Mouse (Mus musculus): ENCODE measurements around the gene Zkscan5.

Zkscan5 gene

DNA sequence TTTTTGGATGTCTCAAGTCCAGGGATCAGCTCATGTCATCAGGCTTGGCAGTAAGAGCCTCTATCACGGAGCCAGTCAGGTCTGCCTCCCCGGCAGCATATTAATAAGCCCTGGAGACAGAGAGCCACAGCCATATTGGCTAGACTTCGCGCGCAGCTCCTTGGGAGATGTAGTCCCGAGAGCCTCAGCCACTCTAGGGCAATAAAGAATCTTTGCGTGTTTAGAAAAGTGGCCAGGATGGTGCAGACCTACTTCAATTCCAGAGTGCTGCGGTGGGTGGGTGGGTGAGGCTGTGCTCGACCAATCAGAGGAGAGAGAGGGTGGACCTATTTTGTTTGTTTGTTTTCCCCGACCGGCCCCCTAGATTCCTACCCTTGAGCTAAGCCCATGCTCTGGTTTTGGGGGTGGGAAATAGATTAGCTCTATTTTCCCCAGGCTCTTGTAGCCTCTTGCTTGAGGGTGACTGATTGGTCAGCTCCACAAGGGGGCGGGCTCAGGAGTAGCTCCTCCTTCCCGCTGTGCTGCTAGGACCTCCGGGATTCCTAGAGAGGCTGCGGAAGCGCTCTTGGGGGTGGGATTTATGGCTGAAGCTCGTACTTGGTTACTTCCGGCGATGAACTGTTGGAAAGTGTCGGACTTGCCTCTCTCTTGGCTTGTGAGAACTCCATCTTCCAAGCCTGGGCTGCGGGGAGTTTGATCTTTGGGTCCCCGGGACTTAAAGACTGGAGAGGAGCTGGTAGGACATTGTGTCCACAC is at the start of gene Zkscan5:
Gene Zkscan5, plus strand, starts transcription at position 627 of the 756 bp plus-strand sequence.
- WGBS, result 0% methylated on average over 22 of the region's 22 CpGs

DNA sequence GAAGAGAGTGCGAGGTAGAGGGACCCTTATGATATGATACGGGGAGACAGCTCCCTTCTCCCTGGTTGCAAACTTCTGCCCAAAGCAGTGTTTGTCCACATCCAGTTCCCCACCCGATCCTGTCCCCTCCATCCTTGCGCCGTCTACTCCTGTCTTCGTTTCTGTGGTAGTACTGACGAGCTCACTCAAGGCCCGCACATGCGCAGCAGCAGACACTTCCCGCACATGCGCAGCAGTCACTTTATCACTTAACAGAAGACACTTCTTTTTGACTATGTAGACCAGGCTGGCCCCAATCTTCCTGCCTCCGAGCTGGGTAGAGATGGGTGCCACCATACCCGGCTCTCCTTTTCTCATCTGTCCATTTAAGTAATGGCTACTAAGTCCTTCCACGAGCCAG is 43.0 kb upstream of the Zkscan5 start:
- WGBS, result 95% methylated on average over 14 of the region's 14 CpGs

DNA sequence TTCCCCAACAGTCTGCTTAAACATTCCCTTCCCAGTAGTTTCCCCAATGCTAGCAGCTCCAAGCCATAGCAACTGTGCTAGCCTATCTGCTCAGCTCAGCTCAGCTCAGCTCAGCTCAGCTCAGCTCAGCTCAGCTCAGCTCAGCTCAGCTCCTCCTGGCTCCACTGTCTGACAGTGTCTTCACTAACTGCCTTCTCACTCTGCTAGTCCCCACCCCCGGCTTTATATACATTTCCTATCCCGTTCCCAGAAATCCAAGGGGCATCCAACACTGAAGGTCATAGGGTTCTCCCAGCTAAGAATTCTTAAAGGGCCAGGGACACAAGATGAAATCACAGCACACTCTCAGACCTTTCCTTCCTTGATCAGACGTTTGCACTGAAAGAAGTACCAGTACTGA is 39.7 kb upstream of the Zkscan5 start:
- 50% methylated on average over 3 of the region's 3 CpGs for WGBS

DNA sequence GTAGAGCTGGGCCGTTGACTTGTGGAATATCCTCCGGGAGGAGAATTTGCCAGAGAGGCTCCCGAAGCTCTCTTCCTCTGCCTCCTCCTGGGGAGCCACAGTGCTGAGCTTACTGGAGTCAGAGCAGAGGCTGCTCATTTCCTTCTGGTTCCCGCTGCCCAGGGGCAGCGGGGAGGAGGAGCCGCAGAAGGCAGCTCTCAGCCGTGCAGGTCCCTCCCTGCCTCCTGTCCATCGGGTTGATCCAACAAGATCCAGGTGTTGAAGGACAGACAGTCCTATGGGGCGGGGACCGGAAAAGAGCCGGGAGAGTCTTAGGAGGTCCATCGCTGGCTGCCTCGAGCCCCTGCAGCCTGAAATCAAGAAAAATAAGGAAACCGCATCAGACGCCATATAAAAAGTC is 39.2 kb upstream of the Zkscan5 start:
- WGBS, result 80% methylated on average over 15 of the region's 15 CpGs

DNA sequence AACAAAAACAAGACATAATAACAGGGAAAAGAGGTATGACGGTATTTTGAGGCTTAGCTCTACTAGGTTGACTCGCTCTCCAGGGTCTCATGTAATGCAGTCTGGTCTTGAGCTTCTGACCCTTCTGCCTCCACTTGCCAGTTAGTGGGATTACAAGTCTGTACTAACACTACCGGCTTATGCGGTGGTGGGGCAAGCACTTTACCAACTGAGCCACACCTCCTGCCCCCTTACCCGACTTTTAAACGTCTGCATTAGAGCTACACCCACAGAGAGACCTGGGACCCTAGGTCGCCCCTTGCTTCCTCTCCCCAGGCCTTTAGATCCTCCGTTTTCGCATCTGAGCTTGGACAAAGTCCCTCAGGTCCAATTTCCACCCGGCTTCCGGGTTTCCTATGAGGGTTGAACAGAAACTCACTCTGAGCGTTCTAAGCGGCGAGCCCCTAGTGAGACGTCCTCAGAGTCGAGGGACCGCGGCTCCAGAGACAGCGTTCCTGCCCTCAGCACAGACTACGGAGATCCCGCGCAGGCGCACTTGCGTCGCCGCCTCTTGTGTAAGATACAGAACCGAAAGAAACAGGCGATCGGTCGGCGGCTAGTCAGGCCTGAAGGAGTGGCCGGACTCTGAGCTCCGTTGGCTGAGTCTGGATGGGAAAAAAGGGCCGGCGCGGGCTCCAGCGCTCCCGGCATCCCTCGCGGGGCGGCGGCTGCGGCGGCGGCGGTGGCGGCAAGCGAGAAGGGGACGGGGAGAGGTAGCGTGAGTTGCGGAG is 37.6 kb upstream of the Zkscan5 start, which contains the start of the genes Ptcd1 and Cpsf4:
Gene Ptcd1, minus strand, starts transcription at position 573 of the 770 bp plus-strand sequence.
Gene Cpsf4, plus strand, starts transcription at position 678 of the 770 bp plus-strand sequence.
- under 1% methylated on average over 51 of the region's 51 CpGs for WGBS

DNA sequence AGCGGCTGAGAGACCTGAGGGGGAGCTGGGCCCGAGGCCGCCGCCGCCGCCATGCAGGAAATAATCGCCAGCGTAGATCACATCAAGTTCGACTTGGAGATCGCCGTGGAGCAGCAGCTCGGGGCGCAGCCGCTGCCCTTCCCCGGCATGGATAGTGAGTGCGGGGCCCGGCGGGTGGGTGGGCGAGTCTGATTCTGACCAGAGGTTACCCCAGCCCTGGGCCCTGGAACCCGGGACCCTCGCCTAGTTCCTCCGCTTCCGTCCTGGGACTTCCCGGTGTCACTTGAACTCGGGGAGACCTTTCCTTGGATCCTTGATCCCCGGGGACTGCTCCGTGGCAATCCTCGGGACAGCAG is 37.1 kb upstream of the Zkscan5 start:
- WGBS, result 1% methylated on average over 27 of the region's 28 CpGs

DNA sequence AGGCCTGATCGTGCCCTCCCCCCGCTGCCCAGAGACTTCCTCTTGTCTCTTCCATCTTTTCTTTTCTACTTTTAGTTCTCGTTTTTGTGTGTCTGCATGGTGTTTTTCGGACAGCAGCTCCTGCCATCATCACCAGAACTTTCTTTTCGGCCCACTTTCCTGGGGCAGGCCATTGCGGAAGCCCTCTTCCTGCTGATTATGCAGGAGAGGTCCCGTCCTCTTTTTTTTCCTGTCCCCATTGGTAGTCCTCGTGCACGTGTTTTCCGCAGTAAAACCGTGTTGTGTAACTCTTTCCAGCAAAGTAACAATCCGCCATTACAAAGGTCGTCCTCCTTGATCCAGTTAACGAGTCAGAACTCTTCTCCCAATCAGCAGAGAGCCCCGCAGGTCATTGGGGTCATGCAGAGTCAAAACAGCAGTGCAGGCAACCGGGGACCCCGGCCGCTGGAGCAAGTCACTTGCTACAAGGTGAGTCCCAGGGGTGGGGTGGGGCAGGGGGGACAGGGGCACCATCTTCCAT is 25.8 kb upstream of the Zkscan5 start:
- 81% methylated on average over 18 of the region's 18 CpGs for WGBS

DNA sequence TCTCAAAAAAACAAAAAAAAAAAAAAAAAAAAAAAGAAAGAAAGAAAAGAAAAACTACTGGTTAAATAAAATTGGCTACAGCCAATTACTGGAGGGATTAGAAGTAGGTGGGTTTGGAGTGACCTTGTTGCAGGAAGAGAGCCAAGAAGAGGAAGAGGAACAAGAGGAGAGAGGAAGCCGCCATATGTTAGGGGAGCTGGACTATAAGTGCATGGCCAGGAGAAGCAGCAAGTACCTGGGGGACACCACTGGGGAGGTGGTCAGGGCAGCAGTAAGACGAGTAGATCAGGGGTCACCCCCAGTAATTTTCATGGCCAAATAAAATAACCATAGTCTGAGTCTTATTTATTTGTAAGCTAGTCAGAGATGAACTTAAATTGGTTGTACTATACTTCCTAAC is 19.1 kb upstream of the Zkscan5 start:
- 85% methylated on average over 2 of the region's 2 CpGs for WGBS

DNA sequence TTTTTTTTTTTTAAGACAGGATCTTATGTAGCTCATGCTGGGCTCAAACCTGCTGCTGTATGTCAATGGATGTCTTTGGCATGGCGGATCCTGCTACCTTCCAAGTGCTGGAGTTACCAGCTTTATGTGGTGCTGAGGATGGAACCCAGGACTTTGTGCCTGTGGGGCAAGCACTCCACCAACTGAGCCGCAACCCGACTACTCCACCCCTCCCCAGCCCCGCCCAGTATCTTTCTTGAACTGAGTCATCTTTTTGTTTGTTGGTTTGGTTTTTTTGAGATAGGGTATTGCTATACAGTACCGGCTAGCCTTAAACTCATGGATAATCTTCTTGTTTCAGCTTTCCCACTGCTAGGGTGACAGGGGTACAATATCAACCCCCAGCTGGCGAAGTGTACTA is 14.9 kb upstream of the Zkscan5 start:
- WGBS, result 93% methylated on average over 6 of the region's 6 CpGs

DNA sequence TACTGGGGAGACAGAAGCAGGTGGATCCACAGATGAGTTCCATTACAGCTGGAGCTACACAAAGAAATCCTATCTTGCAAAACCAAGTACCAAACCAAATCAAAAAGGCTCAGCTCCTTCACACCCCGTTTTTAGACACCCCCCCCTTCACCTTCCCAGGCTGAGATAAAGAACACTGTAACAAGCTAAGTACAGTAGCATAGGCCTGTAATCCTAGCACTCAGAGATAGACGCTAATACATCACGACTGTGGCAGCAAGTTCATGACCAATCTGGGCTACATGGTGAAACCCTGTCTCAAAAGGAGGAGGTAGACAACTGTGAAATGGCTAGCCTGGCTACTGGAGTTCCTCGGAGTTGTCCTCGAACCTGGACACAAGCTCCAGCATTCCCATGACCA is 14.0 kb upstream of the Zkscan5 start:
- WGBS, result 28% methylated on average over 5 of the region's 5 CpGs

DNA sequence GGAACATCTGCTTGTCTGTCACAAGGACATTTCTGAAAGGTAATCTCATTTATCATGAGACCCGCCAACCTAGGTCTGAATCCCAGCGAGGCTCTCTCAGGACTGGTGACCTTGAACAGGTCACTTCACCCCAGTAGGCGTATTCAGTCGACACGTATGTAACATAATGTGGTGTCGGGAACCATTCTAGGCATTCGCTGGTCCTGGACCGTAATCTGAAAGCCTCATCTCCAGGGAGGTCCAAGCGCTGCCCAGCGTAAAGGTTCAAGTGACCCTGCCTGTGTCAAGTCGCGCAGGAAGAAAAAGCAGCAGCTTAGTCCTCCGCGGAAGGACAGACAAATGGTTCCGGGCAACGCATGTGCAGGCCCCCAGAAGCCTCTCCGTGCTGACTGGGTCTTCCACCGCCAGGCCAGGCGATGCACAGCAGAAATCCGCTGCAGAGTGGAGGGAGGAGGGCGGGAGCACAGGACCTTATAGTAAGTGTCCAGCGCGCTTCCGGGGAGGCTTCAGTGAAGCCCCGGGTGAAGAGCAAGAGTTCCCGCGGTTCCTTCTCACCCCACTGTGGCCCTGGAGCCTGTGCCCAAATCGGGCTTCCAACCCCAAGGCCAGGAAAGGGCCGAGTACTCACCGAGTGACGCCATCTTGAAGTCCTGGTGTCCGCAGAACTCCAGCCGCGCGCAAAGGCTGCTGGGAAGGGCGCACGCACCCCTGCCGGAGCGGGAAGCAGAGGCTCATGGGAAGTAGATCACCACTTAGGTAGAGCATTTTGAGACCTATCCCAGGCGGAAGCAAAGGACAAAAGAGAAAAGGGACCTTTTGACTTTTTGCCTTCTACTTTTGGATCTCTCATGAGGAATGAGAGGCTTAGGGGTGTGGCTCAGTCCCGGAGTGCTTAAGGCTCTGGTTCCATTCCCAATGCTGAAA is 13.2 kb upstream of the Zkscan5 start:
- under 1% methylated on average over 41 of the region's 41 CpGs for WGBS

DNA sequence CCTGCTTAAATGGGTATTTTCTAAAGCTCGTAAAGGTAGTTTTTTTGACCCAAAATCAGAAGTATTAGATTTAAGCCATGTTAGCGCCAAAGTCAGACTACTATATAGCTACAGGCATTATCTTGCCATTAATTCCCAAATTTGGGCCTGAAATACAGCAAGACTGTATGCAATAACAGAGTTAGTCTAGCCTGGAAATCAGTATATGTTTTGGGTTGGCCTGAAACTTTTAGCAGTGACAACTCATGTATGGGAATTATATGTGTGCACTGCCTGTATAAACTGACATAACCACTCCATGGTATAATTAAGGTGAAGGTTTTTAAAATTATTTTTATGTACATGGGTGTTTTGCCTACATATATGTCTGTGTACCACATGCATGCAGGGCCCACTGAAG is 12.4 kb upstream of the Zkscan5 start, which contains the start of gene Atp5j2:
Gene Atp5j2, minus strand, starts transcription at position 101 of the 400 bp plus-strand sequence.
- whole genome bisulfite sequencing, result 78% methylated on average over 2 of the region's 2 CpGs

DNA sequence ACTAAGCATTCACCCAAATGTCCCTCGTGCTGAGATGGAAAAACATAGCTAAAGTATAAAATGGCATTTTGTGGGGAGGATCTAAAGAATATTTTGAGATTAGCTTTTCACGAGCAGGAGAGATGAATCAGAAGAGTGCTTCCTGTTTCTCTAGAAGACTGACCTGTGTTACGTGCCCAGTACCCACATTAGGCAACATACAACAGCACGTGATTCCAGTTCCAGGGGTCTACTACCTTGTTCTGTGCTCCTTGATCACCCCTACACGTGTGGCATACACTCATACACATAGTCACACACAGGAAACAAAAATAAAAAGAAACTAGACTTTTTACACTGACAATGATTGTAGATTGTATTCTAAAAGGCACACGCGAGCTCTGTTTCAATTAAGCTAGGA is 4.0 kb upstream of the Zkscan5 start:
- 71% methylated on average over 7 of the region's 7 CpGs for WGBS

DNA sequence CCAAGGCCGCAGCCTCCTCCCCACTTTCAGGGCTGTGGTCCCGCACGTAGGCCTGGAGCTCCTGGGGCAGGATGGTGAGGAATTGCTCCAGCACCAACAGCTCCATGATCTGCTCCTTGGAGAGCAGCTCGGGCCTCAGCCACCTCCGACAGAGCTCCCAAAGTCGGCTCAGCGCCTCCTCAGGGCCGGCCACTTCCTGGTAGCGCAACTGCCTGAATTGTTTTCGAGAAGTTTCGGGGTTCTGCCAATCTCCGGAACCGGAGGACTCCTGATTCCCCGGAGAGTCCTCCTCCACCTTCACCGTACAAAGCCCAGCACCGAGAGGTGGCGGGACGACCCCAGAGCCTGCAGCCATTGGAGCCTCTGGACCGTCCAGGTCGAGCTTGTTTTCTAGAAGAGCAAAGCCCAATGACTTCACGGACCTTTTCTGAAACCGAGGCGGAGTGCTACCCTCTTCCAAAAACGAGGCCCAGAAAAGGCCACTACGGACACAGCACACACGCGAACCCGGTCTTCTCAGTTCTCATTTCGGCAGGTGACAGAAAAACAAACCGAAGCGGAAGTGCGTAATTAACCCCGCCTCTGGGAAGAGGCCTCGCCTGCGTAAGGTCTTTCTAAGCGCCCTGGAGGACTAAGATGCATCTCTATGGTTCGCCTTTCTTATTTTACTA is 2.9 kb upstream of the Zkscan5 start, which contains the start of gene Zkscan14:
Gene Zkscan14, minus strand, starts transcription at position 548 of the 671 bp plus-strand sequence.
- 1% methylated on average over 37 of the region's 37 CpGs for WGBS

DNA sequence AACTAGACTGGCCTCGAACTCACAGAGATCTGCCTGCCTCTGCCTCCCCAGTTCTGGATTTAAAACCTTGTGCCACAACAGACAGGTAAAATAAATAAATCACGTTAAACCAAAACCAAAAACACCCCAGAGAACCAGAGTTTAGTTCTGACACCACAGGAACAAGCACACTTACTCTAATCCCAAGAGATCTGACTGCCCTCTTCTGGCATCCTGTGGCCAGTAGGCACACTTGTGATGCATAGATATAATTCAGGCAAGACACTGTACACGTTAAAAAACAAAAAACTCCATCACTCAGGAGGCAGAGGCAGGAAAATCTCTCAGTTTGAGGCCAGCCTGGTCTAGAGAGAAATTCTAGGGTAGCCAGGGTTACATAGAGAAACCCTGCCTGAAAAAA is 1.9 kb upstream of the Zkscan5 start:
- WGBS, result 50% methylated on average over 3 of the region's 3 CpGs

DNA sequence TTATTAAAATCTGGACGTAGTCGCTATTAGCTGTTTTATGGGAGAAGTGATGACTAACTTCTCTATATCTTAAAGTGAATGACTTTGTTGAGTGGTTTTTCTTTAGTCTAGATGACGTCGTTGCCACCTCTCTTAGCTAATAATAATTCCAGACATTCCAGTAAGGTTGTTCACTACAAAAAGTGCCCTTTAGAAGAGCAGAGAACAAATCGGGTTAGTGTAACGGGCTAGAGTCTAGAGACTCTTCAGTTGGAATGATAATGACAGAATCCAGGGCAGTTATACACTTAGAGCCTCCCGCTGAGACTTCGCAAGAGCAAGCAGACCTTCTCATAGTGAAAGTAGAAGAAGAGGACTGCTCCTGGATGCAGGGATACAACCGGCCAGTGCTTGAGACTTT is 679 bp downstream of the Zkscan5 start:
- 15% methylated on average over 9 of the region's 9 CpGs for WGBS

DNA sequence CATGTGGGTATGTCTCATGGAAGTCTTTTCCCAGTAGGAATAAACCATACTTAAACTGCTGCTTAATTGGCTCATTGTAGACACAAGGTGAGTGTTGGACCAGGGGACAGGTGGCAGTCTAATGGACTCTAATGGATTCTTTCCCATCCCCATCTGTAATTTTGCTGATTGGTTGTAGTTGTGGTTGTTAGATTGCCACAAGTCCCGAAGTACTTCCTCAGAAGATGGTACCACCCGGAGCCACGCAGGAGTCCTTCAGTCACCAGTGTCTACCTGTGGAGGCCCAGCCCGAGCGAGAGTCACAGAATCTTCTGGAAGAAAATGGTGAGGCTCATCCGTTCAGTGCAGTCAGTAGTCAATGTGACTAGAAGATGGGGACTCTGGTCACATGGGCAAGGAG is 3.0 kb downstream of the Zkscan5 start:
- WGBS, result 93% methylated on average over 6 of the region's 6 CpGs

DNA sequence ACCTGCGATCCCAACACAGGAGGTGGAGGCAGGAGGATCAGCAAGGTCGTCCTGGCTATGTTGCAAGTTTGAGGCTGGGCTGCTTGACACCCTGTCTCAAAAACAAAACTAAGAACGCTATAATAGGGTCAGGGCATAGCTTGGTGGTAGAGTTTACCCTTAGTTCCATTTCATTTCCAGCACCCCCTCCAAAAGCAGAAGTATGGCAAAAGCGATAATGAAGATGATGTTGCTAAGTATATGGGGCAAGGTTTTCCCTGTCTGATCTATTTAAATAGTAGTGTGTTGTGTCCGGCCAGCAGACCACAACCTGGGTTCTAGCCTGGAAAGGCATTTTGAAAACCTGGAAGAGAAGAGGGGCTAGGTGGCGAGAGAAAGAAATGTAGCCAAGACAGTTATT is 3.6 kb downstream of the Zkscan5 start:
- WGBS, result 92% methylated on average over 6 of the region's 6 CpGs

DNA sequence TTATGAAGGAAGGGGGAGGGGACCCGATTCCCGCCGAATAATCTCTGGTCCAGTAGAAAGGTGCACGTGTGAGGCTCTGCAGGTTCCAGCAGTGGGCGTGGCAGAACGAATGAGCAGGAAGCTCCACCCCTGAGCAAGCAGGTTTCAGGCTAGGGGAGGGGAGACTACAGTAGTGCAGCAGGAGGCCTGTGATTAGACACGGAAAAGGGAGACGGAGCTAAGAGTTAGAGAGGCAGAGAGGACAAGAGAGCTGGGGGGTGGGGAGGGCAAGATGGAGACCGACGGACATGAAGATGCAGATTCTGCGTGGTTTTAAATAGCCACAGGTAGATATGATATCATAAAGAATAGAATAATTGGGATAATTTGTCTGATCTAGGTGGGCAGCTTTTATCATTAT is 4.0 kb downstream of the Zkscan5 start:
- 60% methylated on average over 11 of the region's 11 CpGs for WGBS

DNA sequence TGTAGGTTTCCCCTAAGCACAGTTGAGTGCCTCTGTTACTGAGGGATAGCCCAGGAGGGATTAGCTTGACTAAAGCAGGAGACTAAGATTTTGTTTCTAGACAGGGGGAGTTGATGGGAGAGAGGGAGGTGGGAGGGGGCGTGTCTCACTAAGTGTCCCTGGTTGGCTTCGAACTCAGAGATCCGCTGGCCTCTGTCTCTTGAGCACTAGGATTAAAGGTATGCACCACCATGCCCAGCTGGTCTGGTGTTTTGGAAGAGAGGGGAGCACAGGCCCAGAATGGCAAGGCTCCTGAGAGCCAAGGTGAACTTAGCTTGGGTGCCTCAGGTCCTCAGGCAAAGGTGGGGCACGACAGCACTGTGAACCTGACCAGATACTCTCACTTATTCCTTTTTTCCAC is 7.0 kb downstream of the Zkscan5 start:
- 95% methylated on average over 4 of the region's 4 CpGs for WGBS

DNA sequence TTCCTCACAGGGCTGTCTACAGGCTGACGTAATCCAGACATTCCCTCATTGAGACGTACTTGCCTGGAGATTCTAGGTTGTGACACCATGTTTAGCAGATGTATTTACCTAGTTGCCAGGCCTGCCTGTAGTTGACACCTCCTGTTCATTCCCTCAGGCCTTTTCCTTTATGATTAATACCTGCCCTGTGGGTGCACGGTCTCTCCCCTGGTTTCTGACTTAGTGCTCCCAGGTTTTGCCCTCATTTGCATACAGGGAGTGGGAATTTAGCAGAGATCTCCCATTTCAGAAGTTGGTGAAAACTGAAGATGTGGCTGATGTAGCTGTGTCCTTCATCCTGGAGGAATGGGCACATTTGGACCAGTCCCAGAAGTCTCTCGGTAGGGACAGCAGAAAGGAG is 7.9 kb downstream of the Zkscan5 start:
- WGBS, result 96% methylated on average over 4 of the region's 4 CpGs
